Mouse (Mus musculus) CH12.LX (cell line): ENCODE measurements around the gene Map2k6. TPM values are rescaled to one million over a fixed set of nuclear protein-coding genes. Genes with fewer than 3 reads are reported as not detected.

Experiments used
- DNase-seq: peaks from one replicate; pipeline ENCODE4 v3.0.0-alpha.2; 2013; ENCODE audit errors: extremely low read depth
- H3K27ac ChIP-seq: 2 replicates; pipeline ENCODE4 v1.5.1; 2012; ENCODE audit warnings: low read depth, mild to moderate bottlenecking, control low read depth, moderate library complexity; ENCODE audit not compliant: insufficient read depth
- H3K27me3 ChIP-seq: replicated peaks from 2 replicates; pipeline ENCODE3; 2012; ENCODE audit warnings: inconsistent platforms
- H3K36me3 ChIP-seq, 2 experiments: replicated peaks in 1 of 2; 2 replicates each; pipeline versions ENCODE3 to v1.6.1; 2012; ENCODE audit warnings: inconsistent platforms in 1 of 2, low read length in 1 of 2, mild to moderate bottlenecking in 1 of 2, mixed read lengths in 1 of 2, moderate library complexity in 1 of 2; ENCODE audit not compliant: control insufficient read depth in 1 of 2, insufficient read depth in 1 of 2
- H3K4me1 ChIP-seq, 2 experiments: 2 replicates each; pipeline ENCODE4 v1.6.1; 2012; ENCODE audit warnings: inconsistent platforms in 1 of 2, moderate library complexity in 1 of 2; ENCODE audit not compliant: insufficient read depth in 2 of 2, control insufficient read depth in 1 of 2
- H3K4me2 ChIP-seq: 2 replicates; pipeline ENCODE4 v1.6.1; 2012; ENCODE audit warnings: low read depth, mild to moderate bottlenecking, control low read depth; ENCODE audit not compliant: poor library complexity, insufficient read depth, severe bottlenecking
- H3K4me3 ChIP-seq, 3 experiments: fragments of 150-350 bp in 1 of 3; sonication (generic) in 1 of 3; replicated peaks in 1 of 3; 2 replicates each; pipeline versions ENCODE3 to v1.5.1; 2011 to 2012; ENCODE audit warnings: low read depth in 2 of 3, low read length in 2 of 3, mild to moderate bottlenecking in 2 of 3, moderate library complexity in 2 of 3, control low read depth in 1 of 3, improper control_type of control experiment in 1 of 3, inconsistent platforms in 1 of 3, mixed read lengths in 1 of 3; ENCODE audit not compliant: poor library complexity in 1 of 3
- H3K79me2 ChIP-seq: replicated peaks from 2 replicates; pipeline ENCODE4 v1.6.1; 2012; ENCODE audit warnings: mild to moderate bottlenecking, moderate library complexity; ENCODE audit not compliant: control insufficient read depth, poor library complexity, insufficient read depth, severe bottlenecking; ENCODE audit errors: extremely low read depth
- H3K9ac ChIP-seq: 2 replicates; pipeline ENCODE4 v1.6.1; 2012; ENCODE audit warnings: low read depth, mild to moderate bottlenecking, control low read depth, moderate library complexity; ENCODE audit not compliant: insufficient read depth
- H3K9me3 ChIP-seq: replicated peaks from 2 replicates; pipeline ENCODE3; 2012; ENCODE audit warnings: low read length, inconsistent platforms, mixed read lengths
- BHLHE40 ChIP-seq: IDR thresholded peaks from 2 replicates; pipeline ENCODE4 v1.6.1; 2011; ENCODE audit warnings: mild to moderate bottlenecking, low read depth, low read length, improper control_type of control experiment
- CHD1 ChIP-seq: IDR thresholded peaks from 2 replicates; pipeline ENCODE4 v1.6.1; 2012; ENCODE audit warnings: low read depth, low read length, improper control_type of control experiment, inconsistent platforms
- CHD2 ChIP-seq: IDR thresholded peaks from 2 replicates; pipeline ENCODE4 v1.6.1; 2011; ENCODE audit warnings: low read length, improper control_type of control experiment
- ELF1 ChIP-seq: IDR thresholded peaks from 2 replicates; pipeline ENCODE4 v1.6.1; 2014; ENCODE audit warnings: low read depth, mild to moderate bottlenecking, inconsistent platforms, low read length, improper control_type of control experiment
- EP300 ChIP-seq: IDR thresholded peaks from 2 replicates; pipeline ENCODE4 v1.6.1; 2011; ENCODE audit warnings: low read length, improper control_type of control experiment
- ETS1 ChIP-seq: conservative IDR thresholded peaks from 2 replicates; pipeline ENCODE4 v1.6.1; 2012; ENCODE audit warnings: low read depth, mild to moderate bottlenecking, inconsistent platforms, low read length, improper control_type of control experiment, moderate library complexity
- HCFC1 ChIP-seq: IDR thresholded peaks from 2 replicates; pipeline ENCODE4 v1.6.1; 2012; ENCODE audit warnings: low read depth, mild to moderate bottlenecking, inconsistent platforms, low read length, improper control_type of control experiment
- IRF4 ChIP-seq: IDR thresholded peaks from 2 replicates; pipeline ENCODE4 v1.6.1; 2014; ENCODE audit warnings: low read depth, mild to moderate bottlenecking, inconsistent platforms, low read length, improper control_type of control experiment
- JUN ChIP-seq: IDR thresholded peaks from 2 replicates; pipeline ENCODE4 v1.6.1; 2011; ENCODE audit warnings: low read depth, mild to moderate bottlenecking, low read length, improper control_type of control experiment, moderate library complexity; ENCODE audit not compliant: insufficient read depth
- KAT2A ChIP-seq: IDR thresholded peaks from 2 replicates; pipeline ENCODE4 v1.6.1; 2012; ENCODE audit warnings: low read length, improper control_type of control experiment, inconsistent platforms; ENCODE audit not compliant: insufficient replicate concordance
- MAFK ChIP-seq: IDR thresholded peaks from 2 replicates; pipeline ENCODE4 v1.6.1; 2011; ENCODE audit warnings: low read length, improper control_type of control experiment; ENCODE audit not compliant: insufficient replicate concordance
- MAX ChIP-seq: IDR thresholded peaks from 2 replicates; pipeline ENCODE4 v1.6.1; 2011; ENCODE audit warnings: low read length, improper control_type of control experiment
- MAZ ChIP-seq: IDR thresholded peaks from 2 replicates; pipeline ENCODE4 v1.6.1; 2012; ENCODE audit warnings: low read depth, mild to moderate bottlenecking, inconsistent platforms, low read length, improper control_type of control experiment, moderate library complexity
- MEF2A ChIP-seq: IDR thresholded peaks from 2 replicates; pipeline ENCODE4 v1.6.1; 2014; ENCODE audit warnings: low read depth, mild to moderate bottlenecking, inconsistent platforms, low read length, improper control_type of control experiment, borderline replicate concordance
- MYC ChIP-seq: IDR thresholded peaks from 2 replicates; pipeline ENCODE4 v1.6.1; 2011; ENCODE audit warnings: low read depth, mild to moderate bottlenecking, improper control_type of control experiment, low read length
- NELFE ChIP-seq: IDR thresholded peaks from 2 replicates; pipeline ENCODE4 v1.6.1; 2011; ENCODE audit warnings: low read depth, low read length, improper control_type of control experiment
- NRF1 ChIP-seq: IDR thresholded peaks from 2 replicates; pipeline ENCODE4 v1.6.1; 2014; ENCODE audit warnings: low read depth, mild to moderate bottlenecking, inconsistent platforms, low read length, improper control_type of control experiment, moderate library complexity
- PAX5 ChIP-seq: IDR thresholded peaks from 2 replicates; pipeline ENCODE4 v1.6.1; 2012; ENCODE audit warnings: low read length, inconsistent platforms, mixed read lengths
- POLR2A ChIP-seq: IDR thresholded peaks from 2 replicates; pipeline ENCODE4 v1.6.1; 2011; ENCODE audit warnings: low read depth, mild to moderate bottlenecking, improper control_type of control experiment, low read length
- POLR2AphosphoS2 ChIP-seq: IDR thresholded peaks from 2 replicates; pipeline ENCODE4 v1.6.1; 2011; ENCODE audit warnings: low read depth, low read length, improper control_type of control experiment
- RCOR1 ChIP-seq: conservative IDR thresholded peaks from 2 replicates; pipeline ENCODE4 v1.6.1; 2012; ENCODE audit warnings: low read depth, mild to moderate bottlenecking, inconsistent platforms, low read length, improper control_type of control experiment
- SIN3A ChIP-seq: IDR thresholded peaks from 2 replicates; pipeline ENCODE4 v1.6.1; 2012; ENCODE audit warnings: low read length, improper control_type of control experiment, inconsistent platforms
- TBP ChIP-seq: conservative IDR thresholded peaks from 2 replicates; pipeline ENCODE4 v1.6.1; 2011; ENCODE audit warnings: low read depth, low read length, improper control_type of control experiment
- TCF12 ChIP-seq: IDR thresholded peaks from 2 replicates; pipeline ENCODE4 v1.6.1; 2014; ENCODE audit warnings: low read depth, mild to moderate bottlenecking, inconsistent platforms, low read length, improper control_type of control experiment
- UBTF ChIP-seq: IDR thresholded peaks from 2 replicates; pipeline ENCODE4 v1.6.1; 2012; ENCODE audit warnings: low read depth, mild to moderate bottlenecking, inconsistent platforms, low read length, improper control_type of control experiment, moderate library complexity
- ZC3H11A ChIP-seq: IDR thresholded peaks from 2 replicates; pipeline ENCODE4 v1.6.1; 2012; ENCODE audit warnings: low read depth, mild to moderate bottlenecking, inconsistent platforms, low read length, improper control_type of control experiment
- ZKSCAN1 ChIP-seq: IDR thresholded peaks from 2 replicates; pipeline ENCODE4 v1.6.1; 2012; ENCODE audit warnings: low read depth, inconsistent platforms, low read length, improper control_type of control experiment, borderline replicate concordance
- ZMIZ1 ChIP-seq: IDR thresholded peaks from 2 replicates; pipeline ENCODE4 v1.6.1; 2012; ENCODE audit warnings: low read depth, mild to moderate bottlenecking, inconsistent platforms, low read length, improper control_type of control experiment
- dilution Hi-C: fragments of 300-500 bp; cut with MboI; formaldehyde crosslinking; loops from 2 replicates; pipeline ENCODE4 v1.14.3; 2020; ENCODE audit warnings: low sequenced_read_pairs; ENCODE audit not compliant: extremely low pct_unique_long_range_greater_than_20kb, extremely low pct_ligation_motif_present
- in situ Hi-C: fragments of 300-500 bp; cut with MboI; formaldehyde crosslinking; loops from 3 replicates; pipeline ENCODE4 v1.14.3; 2019; ENCODE audit warnings: low sequenced_read_pairs, low pct_ligation_motif_present, low pct_unique_long_range_greater_than_20kb, mixed read lengths
- polyA plus RNA-seq: library from polyadenylated mRNA; unstranded; fragments of >175 nt; gene quantifications from 2 replicates; pipeline ENCODE4 v1.2.1, GENCODE M21; 2012; ENCODE audit warnings: low read depth; ENCODE audit not compliant: insufficient read length
- total RNA-seq, 2 experiments: library from RNA; depleted of rRNA; stranded (reverse); fragments of 300-350 nt in 1 of 2; fragments of >200 nt in 1 of 2; gene quantifications; 2 replicates each; pipeline ENCODE4 v1.2.3; 2012 to 2014

Map2k6 gene
- total and polyA plus RNA-seq, 3 experiments: 16.8 to 21.9 (median 18.0) TPM

DNA sequence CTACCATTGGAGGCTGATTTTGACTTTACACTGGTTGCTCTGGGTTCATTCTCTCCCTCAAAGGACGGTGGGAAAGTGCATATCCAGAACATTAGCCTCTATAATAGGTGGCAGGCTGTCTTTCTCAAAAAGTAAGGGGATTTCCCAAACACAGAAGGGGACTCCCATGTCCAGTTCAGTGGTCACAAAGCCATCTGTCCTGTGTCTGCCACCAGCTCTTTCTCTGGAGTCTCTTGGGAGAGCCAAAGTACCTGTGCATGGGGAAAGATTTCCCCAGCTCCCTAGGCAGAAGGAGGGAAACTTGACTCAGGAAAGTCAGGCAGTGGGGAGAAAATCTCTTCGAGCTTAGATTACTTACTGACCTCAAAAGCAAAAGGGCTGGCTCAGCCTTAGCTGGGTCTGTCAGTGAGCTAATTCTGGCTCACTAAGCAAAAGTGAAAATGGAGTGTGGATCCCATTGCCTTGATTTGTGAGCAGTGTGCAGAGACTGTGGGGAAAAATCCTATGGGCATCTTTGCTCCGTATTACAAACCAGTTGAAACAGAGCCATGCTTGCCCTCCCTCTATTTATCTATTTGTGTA lies 31.0 kb downstream of the Map2k6 start (continued):
- TF ChIP-seq POLR2A (no peak; the same call in 1 of the 2 replicates), CHD1 (no peak), POLR2AphosphoS2 (no peak), JUN (no peak; the same call in 1 of the 2 replicates), NRF1 (no peak), ETS1 (peak; percentile 91), ELF1 (0 out of 2 replicates have a peak, but pooled peaks have one; percentile 14)

DNA sequence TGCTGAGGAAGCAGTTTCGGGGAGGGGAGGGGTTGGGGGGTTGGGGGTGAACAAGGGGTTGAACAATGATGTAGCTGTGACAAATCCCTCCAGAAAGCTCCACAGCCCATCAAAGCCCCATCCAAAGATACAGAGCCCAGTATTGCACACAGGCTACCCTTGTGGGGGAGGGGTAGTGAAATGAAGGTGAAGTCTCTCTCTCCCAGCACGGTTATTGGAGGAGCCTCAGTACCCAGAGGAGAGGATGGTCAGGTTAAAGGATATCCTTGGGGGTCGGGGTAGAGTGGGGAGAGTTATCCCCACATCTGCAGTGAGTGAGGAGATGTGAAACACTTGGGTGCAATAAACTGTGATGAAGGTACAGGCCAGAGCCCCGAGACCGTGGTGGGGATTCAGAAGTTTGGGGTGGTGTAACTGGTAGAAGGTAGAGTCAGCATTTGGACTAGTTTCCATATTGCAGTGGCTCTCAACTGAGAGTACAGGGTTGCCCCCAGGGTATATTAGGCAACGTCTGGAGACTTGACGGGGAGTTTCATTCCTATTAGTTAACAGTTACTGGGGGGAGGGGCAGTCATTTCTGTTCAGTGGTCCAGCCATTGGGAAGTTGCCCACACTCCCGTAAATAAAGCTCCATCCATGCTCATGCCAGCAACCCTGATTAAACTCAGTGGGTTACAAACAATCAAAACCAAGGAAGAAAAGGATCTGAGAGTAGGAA lies 37.1 kb downstream of the Map2k6 start:
- no peaks in the 10 kb centered on the region for H3K79me2 ChIP-seq
- dilution Hi-C loops: no loop called here

DNA sequence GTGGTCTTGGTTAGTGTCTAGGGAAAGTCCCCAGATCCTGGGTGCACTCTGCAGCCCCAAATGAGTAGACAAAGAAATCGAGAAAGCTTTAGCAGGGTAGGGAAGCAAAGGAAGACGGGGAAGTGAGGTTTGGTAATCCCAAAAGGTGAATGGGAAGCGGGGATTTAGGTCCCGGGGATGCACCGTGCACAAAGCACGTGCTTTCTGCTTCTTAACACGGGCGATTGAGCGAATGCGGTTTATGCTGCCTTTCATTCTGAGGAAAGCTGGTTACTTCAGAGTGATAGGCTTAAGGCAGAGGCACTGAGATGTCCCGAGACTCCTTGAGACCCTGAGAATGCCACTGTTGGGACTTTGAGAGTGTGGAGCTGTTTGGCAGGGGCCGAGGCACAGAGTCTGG lies 38.1 kb downstream of the Map2k6 start:
- H3K79me2 ChIP-seq: no peaks in the 10 kb centered on the region
- H3K4me3 ChIP-seq: peak overlapping the region in 2 of 3 experiments; percentile 2 to 16
- peaks cover 8% of the 10 kb centered on the region for H3K9me3 ChIP-seq
- H3K9ac ChIP-seq: peak overlapping the region; percentile 11; the same call in 1 of the 2 replicates
- dilution Hi-C loops: no loop called here
- TF ChIP-seq MYC: peak; percentile 77
- TF ChIP-seq ZMIZ1: no peak
- no peak for TF ChIP-seq MAFK
- TF ChIP-seq TBP: no peak
- 0 out of 2 replicates have a peak, but pooled peaks have one; percentile 39 for TF ChIP-seq CHD2
- TF ChIP-seq POLR2A: no peak
- TF ChIP-seq ETS1: peak; percentile 29; the same call in 1 of the 2 replicates
- no peak for TF ChIP-seq POLR2AphosphoS2
- peak; percentile 30; the same call in 1 of the 2 replicates for TF ChIP-seq EP300
- no peak for TF ChIP-seq PAX5
- TF ChIP-seq MAX: peak; percentile 96
- TF ChIP-seq HCFC1: no peak
- TF ChIP-seq BHLHE40: peak; percentile 94
- 0 out of 2 replicates have a peak, but pooled peaks have one; percentile 26 for TF ChIP-seq MEF2A
- no peak for TF ChIP-seq CHD1
- peak; percentile 74 for TF ChIP-seq SIN3A
- TF ChIP-seq IRF4: 0 out of 2 replicates have a peak, but pooled peaks have one; percentile 44
- TF ChIP-seq, all 38 proteins: peak for 9
- Histone ChIP-seq H3K27ac (peak overlapping the region; percentile 85), H3K4me2 (peak overlapping the region; percentile 26), H3K36me3 (peaks cover 0 to 2% of the 10 kb centered on the region in 2 experiments), H3K27me3 (no peaks in the 10 kb centered on the region), H3K4me1 (peaks cover 34 to 84% of the 10 kb centered on the region in 2 experiments)
- peak; percentile 46 for DNase-seq
- in situ Hi-C loops: loop anchor here (10.0 kb wide), 1 partner anchor 72 kb away; no protein-coding TSS in a partner anchor

More for the DNA sequence above, 37.1 kb downstream of the Map2k6 start:
- H3K36me3 ChIP-seq: peaks cover 0 to under 1% of the 10 kb centered on the region in 2 experiments
- H3K9ac ChIP-seq: no peak overlapping the region; the same call in 1 of the 2 replicates
- peak overlapping the region; percentile 75 for H3K27ac ChIP-seq
- peaks cover 6% of the 10 kb centered on the region for H3K9me3 ChIP-seq
- DNase-seq: peak; percentile 70
- peak overlapping the region; percentile 41; the same call in 1 of the 2 replicates for H3K4me2 ChIP-seq
- H3K4me3 ChIP-seq: no peak overlapping the region
- in situ Hi-C loops: loop anchor here (10.0 kb wide), 1 partner anchor 71 kb away; no protein-coding TSS in a partner anchor
- H3K4me1 ChIP-seq: peaks cover 42 to 92% of the 10 kb centered on the region in 2 experiments
- TF ChIP-seq MEF2A: peak; percentile 81
- TF ChIP-seq EP300: peak; percentile 61; the same call in 1 of the 2 replicates
- TF ChIP-seq IRF4: peak; percentile 68
- no peak for TF ChIP-seq MAZ
- no peak for TF ChIP-seq ZKSCAN1
- no peak for TF ChIP-seq PAX5
- TF ChIP-seq ETS1: peak; percentile 70
- no peak for TF ChIP-seq RCOR1
- TF ChIP-seq NELFE: no peak
- no peak for TF ChIP-seq KAT2A
- TF ChIP-seq TCF12: peak; percentile 57
- peak; percentile 64 for TF ChIP-seq CHD2
- peak; percentile 55 for TF ChIP-seq BHLHE40
- TF ChIP-seq ZC3H11A: no peak
- no peak for TF ChIP-seq NRF1
- 0 out of 2 replicates have a peak, but pooled peaks have one; percentile 32 for TF ChIP-seq TBP
- TF ChIP-seq ELF1: no peak; the same call in 1 of the 2 replicates
- no peak for TF ChIP-seq UBTF
- TF ChIP-seq, all 38 proteins: peak for 8
- no peaks in the 10 kb centered on the region for H3K27me3 ChIP-seq
